Mouse (Mus musculus) mature B cell (primary cell): ENCODE results near the gene Phf5a.

Source experiments
- in situ Hi-C: fragments of 300-500 bp; cut with MboI; formaldehyde crosslinking; loops from 2 replicates; pipeline ENCODE4 v1.14.3; 2019

Phf5a gene

DNA sequence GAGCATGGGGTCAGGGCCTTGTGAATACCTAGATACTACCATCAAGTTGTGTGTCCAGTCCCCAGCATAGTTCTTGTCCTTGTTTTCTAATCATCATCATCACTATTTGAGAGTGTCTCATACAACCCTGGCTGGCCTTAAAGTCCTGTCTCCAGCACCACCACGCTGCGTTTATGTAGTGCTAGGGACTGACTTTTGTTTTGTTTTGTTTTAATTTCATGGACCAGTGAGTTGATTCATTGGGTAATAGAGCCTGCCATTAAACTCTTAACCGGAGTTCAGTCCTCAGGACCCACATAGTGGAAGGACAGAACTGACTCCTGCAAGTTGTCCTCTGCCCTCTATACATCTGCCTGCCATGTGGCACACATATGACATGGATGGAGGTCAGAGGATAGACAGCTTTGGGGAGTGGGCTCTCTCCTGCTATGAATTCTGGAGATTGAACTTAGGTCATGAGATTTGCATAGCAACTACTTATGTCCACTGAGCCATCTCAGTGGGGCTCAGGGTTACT is 13.8 kb upstream of the Phf5a start:
- in situ Hi-C loops: no loop called here

- in situ Hi-C loops: no loop called here
Measured at GRCm38 (mm10) chr15:81882348-81882747, 10.6 kb upstream of the Phf5a start.

DNA sequence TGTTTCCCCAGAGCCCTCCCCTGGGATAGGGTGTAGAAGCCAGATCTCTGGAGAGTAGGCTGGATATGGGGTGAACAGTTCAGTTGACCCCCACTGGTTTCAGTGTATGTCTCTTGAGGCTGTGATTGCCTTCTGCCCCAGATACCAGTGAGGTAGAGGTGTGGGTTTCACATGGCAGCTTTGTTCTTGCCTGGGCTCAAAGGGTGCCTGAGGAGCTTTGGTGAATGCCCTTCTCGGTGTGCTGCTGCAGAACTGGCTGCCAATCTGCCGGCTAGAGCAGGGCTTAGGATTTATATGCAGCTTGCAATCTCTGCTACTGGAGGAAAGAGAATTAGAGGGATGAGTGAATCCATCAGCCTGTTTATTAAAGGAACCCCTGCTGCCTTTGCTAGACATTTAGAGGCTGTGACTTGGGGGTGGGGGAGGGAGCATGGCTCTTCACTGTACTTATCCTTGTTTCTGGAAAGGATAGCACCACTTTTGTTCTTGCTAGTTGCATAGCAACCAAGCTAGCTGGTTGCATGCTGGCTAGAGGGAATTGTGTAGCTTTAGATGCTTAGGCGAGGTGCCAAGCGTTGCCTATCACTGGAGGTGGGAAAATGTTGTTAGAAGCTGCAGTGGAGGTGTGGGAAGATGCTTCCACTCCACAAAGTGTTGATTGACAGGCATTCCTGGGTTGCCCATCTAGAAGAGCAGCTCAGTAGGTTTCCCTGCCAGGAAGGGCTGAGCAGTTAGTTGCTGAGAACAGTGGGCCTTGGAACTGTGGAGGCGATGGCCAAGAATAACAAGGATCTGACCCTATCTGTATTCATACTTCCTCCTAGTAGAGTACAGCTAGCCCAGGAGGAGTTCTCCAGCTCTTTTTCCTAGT is 8.1 kb upstream of the Phf5a start:
- in situ Hi-C loops: no loop called here

DNA sequence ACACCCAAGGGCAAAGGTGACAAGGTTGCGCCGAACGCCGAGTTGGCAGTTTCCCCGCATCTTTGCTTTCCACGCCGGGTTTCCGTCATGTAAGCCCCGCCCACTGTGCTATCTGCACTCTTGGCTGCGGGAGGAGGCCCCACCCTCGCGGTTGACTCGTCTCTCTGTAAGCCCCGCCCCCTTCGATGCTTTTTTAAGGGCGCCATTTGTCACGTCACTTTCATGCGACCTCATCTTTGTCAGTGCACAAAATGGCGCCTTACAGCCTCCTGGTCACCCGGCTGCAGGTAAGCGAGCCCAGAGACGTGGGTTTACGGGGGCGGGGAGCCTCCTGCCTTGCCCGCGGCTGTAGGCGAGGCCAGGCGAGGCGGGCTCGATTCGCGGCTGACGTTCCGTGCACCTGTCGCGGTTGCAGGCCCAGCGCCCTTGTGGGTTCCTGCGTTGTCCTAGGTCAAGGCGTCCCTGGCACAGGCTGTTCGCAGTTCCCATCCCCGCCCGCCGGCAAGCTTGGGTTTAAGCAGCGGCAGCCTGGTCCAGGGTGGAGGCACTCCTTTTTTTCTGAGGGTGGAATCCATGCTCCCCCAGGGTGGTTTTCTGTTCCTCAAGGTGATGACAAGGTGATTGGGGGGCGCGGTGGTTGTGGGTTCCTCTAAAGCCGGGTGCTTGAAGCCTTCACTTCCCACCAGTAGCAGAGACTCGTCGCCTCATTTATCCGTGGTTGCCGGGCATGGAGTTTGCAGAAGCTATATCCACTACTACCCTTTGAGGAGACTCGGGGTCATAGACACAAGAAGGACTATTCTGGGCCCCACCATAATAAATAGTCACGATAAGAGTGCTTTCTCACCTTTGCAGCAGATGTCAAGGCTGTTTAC is 788 bp upstream of the Phf5a start, which contains the start of gene Aco2:
Gene Aco2, plus strand, starts transcription at position 48 of the 875 bp plus-strand sequence.
- in situ Hi-C loops: no loop called here

- in situ Hi-C loops: no loop called here
Measured at GRCm38 (mm10) chr15:81869985-81870384, 1.7 kb downstream of the Phf5a start.

- in situ Hi-C loops: no loop called here
Measured at GRCm38 (mm10) chr15:81864238-81864637, 7.5 kb downstream of the Phf5a start.

DNA sequence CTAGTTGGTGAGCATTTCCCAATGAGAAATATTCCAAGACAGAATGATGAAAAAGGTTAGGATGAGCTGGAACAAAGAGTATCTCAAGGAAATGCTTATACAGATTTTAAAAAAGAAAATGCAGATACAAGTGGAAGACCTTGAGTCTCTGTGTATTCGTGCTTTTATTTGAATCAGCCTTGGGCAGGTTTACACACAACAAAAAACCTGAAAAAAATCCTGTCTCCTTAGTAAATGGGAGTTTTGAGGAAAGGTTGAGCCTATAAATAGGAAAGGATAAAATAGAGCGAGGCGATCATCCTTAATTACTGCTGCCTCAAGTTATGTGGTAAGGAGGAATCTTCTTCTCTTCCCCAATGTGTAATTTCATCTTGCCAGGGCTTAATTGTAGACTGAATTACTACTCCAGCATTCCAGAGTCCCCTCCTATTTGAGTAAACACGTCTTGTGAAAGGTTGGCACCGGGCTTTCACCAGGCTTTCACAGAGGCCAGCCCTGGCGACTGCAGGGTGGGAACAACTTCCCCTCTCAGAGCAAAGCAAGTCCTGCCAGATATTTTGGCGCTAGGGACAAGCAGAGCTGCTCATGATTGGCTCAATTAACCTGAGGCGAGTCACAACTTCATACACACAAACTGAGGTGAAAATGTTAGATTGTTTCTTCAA is 11.1 kb downstream of the Phf5a start:
- in situ Hi-C loops: no loop called here

DNA sequence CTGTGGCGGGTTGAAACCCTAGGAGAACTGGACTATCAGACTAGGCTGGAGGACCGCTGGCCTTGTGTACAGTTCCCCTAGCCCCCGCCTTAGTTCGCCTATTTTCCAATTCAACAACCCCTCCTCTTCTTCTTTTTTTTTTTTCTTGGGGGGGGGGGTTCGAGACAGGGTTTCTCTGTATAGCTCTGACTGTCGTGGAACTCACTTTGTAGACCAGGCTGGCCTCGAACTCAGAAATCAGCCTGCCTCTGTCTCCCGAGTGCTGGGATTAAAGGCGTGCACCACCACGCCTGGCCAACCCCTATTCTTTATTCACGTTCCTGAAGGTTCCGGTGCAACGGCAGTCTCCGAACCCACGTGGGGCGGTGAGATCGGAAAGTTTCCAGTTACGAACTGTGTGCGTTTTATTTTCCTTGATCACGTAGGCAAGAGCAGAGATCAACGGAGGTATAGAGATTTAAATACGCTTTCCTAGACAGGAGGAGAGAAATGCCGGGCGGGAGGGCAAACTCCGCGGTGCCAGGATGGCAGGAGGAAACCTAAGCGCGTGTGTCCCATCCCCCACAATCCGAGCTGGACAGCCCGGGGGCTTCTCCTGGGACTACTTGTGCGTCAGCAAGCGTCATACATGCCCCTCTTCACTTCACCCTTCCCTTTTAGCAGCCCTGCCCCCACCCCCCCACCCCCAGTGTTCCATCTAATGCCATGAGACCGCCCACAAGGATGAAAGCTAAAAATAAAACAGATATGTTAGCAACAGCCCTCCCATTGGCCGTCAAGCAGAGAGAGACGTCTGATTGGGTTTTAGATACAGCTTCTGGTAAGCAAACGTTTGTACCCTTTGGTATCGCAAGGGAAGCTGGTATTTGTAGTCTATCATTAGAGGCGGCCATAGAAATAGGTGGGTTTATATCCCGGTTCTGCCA is 12.1 kb downstream of the Phf5a start:
- in situ Hi-C loops: no loop called here

- in situ Hi-C loops: no loop called here
Measured at GRCm38 (mm10) chr15:81858517-81859329, 13.0 kb downstream of the Phf5a start, which contains the start of gene Tob2. Gene Tob2 (minus strand): TSS chr15:81858796.

- in situ Hi-C loops: no loop called here
Measured at GRCm38 (mm10) chr15:81858138-81858516, 13.6 kb downstream of the Phf5a start.

- in situ Hi-C loops: no loop called here
Measured at GRCm38 (mm10) chr15:81857724-81858116, 14.0 kb downstream of the Phf5a start.

DNA sequence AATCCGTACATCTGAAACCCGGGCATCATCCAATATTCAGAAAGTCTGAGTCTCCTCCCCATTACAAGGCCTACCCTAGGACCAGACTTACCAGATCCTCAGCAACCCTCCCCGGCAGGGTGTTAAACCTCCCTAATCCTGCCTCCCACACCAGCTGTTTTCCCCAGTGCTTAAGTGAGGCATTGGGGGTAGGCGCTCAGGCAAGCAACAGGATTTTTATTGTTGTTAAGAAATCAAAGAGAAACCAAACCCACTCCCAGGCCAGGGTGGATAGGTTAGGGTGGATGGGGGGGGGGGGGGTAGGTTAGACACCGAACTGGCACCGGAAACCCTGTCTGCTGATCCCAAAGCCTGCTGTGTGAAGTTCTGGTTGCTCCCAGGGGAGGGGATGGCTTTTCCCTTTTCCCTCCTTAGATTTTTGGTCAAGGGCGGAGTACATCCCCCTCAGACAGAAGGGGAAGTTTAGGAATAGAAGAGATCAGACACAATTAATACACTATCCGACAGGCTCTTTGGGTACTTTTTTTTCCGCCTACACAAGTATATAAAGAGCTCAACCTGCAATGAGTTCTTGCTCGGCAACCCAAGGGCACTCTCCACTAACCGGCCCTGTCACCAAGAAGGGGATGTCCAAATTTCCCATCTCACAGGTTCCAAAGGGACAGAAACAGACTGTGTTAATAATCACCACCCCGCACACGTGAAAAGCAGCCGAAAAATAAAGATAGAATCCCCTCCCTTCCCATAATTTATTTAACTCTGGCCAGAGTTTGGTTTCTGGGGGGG is 14.6 kb downstream of the Phf5a start:
- in situ Hi-C loops: no loop called here

DNA sequence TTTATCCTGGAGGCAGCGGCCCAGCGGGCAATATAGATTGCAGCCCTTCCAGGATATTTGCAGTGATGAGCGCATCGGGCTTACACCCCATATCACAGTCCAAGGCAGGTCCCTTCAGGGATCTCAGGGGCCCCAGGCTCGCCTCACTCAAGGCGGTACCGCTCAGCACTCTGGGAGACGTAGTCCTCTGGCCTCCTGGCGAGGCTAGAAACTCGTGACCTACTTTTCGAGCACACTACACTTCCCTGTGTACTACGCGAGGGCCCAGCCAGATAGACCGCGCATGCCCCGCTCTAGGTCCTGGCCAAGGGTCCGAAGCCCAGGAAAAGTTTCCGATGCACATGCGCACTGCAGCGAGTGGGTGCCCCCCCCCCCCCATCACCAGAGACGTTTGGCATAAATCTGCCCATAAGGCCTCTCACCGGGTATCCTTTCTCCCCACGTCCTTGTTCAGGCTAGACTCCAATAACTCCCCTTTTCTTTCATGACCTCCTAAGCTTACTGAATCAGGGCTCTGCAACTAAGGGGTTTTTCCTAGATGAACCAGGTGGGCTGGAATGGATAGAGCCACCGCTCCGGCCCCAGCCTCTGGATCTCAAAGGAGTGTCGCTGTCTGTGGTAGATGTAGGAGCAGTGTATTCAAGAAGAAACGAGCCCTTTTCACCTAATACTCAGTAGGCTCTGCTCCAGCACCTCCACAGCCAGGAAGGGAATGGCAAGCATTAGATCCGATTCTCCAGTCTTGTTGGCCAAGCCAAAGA is 15.5 kb downstream of the Phf5a start:
- in situ Hi-C loops: no loop called here

GRCm38 (mm10) chr15:81853081-81853480 is 18.6 kb downstream of the Phf5a start:
- in situ Hi-C loops: no loop called here

DNA sequence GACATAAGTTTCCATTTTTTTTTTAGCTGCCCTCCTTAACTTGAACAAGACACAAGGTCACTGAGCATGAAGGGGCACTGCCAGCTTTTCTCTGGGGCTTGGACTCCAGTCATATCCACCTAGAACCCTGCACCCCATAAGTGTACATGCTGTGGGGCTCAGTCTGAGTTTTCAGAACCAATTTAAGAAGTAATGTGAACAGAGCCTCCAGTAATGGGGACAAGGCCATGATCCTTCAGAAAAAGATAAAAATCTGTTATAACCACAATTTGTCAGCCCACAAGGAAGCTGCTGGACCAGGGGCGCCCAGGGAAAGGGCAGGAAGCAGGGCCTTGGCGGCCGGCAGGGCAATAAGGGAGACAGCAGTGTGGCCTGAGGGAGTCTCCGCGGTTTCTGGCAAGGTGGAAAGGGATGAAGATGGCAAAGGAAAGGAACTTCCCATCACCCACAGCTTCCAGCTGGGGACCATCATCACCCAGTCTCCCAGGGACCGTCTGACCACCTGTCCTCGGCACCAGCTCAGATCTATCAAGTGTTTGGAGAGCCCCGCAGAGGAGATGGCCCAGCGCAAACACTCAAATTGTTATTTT is 19.2 kb downstream of the Phf5a start:
- in situ Hi-C loops: no loop called here

DNA sequence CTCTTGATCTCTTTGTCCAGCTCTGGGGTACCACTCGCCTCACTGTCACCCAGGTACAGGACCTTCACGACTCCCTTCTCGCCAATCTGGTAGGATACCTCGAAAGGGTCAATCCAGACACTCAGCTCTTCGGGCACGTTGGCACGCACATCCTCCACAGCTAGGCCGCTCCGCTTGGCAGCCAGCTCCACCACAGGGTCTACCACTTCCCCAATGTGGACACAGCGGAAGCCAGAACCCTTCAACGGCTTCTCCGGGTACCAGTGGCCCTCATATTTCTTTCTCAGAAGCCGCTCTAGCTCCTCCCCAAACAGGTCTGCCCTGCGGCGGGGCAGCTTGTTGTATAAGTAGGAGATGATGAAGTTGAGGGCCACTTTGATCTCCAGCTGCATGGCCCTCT is 20.3 kb downstream of the Phf5a start:
- in situ Hi-C loops: no loop called here

- in situ Hi-C loops: no loop called here
Measured at GRCm38 (mm10) chr15:81850718-81851117, 21.0 kb downstream of the Phf5a start.

- in situ Hi-C loops: no loop called here
Measured at GRCm38 (mm10) chr15:81849104-81849503, 22.6 kb downstream of the Phf5a start.
